Mouse (Mus musculus): ENCODE results near the gene Ocln. TPM values are rescaled to one million over a fixed set of nuclear protein-coding genes. Genes with fewer than 3 reads are reported as not detected.
"Not testable (repeated sequence)": the region's sequence is repeated elsewhere in the genome, so short reads cannot be mapped to it uniquely, and the experiment has no call there.

The Ocln gene
- polyA plus RNA-seq, 1 experiment: 14.6 TPM

GRCm38 (mm10) chr13:100461336-100461735 lies 91.2 kb downstream of the Ocln start:
- no peak overlapping the region for H3K27ac ChIP-seq (ENCODE audit: insufficient read depth, low read length)
- H3K27me3 ChIP-seq (ENCODE audit: control insufficient read depth, insufficient read depth, low read length, poor library complexity, severe bottlenecking): no peaks in the 10 kb centered on the region
- peaks cover 4% of the 10 kb centered on the region; the same call in 1 of the 2 replicates for H3K36me3 ChIP-seq (ENCODE audit: control insufficient read depth, insufficient read depth, low read length, poor library complexity, severe bottlenecking)
- no peak overlapping the region for H3K9ac ChIP-seq (ENCODE audit: low read depth, poor library complexity, severe bottlenecking)
- H3K9me3 ChIP-seq (replicated peaks; ENCODE audit: control insufficient read depth, insufficient read depth, low read length, poor library complexity, severe bottlenecking): no peaks in the 10 kb centered on the region
- H3K4me1 ChIP-seq (ENCODE audit: control insufficient read depth, insufficient read depth, low read length): peaks cover 3% of the 10 kb centered on the region
- TF ChIP-seq EP300 (IDR thresholded peaks at IDR 0.05; ENCODE audit: insufficient read depth, low read depth, low read length): no peak
- TF ChIP-seq POLR2A (IDR thresholded peaks at IDR 0.05; ENCODE audit: insufficient read depth, low read length): no peak
- no peak for TF ChIP-seq CTCF (IDR thresholded peaks at IDR 0.05; ENCODE audit: low read depth, low read length)
- H3K4me3 ChIP-seq (ENCODE audit: low read depth, low read length): no peak overlapping the region

GRCm38 (mm10) chr13:100452415-100453127 lies 99.9 kb downstream of the Ocln start, which contains the start of gene Naip1:
TSS of gene Naip1 (minus strand) at chr13:100452869.
- H3K27me3 ChIP-seq (ENCODE audit: control insufficient read depth, insufficient read depth, low read length, poor library complexity, severe bottlenecking); H3K36me3 ChIP-seq (ENCODE audit: control insufficient read depth, insufficient read depth, low read length, poor library complexity, severe bottlenecking); H3K27ac ChIP-seq (ENCODE audit: insufficient read depth, low read length); H3K4me3 ChIP-seq (ENCODE audit: low read depth, low read length); H3K9me3 ChIP-seq (replicated peaks; ENCODE audit: control insufficient read depth, insufficient read depth, low read length, poor library complexity, severe bottlenecking); H3K9ac ChIP-seq (ENCODE audit: low read depth, poor library complexity, severe bottlenecking); H3K4me1 ChIP-seq (ENCODE audit: control insufficient read depth, insufficient read depth, low read length): not testable (repeated sequence)

GRCm38 (mm10) chr13:100449495-100449894 lies 103.0 kb downstream of the Ocln start:
- Histone ChIP-seq H3K9me3 (replicated peaks; ENCODE audit: control insufficient read depth, insufficient read depth, low read length, poor library complexity, severe bottlenecking) (no peaks in the 10 kb centered on the region), H3K27ac (ENCODE audit: insufficient read depth, low read length) (no peak overlapping the region), H3K4me3 (ENCODE audit: low read depth, low read length) (no peak overlapping the region), H3K4me1 (ENCODE audit: control insufficient read depth, insufficient read depth, low read length) (no peaks in the 10 kb centered on the region), H3K9ac (ENCODE audit: low read depth, poor library complexity, severe bottlenecking) (no peak overlapping the region), H3K27me3 (ENCODE audit: control insufficient read depth, insufficient read depth, low read length, poor library complexity, severe bottlenecking) (no peaks in the 10 kb centered on the region), H3K36me3 (ENCODE audit: control insufficient read depth, insufficient read depth, low read length, poor library complexity, severe bottlenecking) (no peaks in the 10 kb centered on the region)
- TF ChIP-seq EP300 (IDR thresholded peaks at IDR 0.05; ENCODE audit: insufficient read depth, low read depth, low read length) (no peak), POLR2A (IDR thresholded peaks at IDR 0.05; ENCODE audit: insufficient read depth, low read length) (no peak), CTCF (IDR thresholded peaks at IDR 0.05; ENCODE audit: low read depth, low read length) (no peak)

Other genes with a start within 250 kb of the Ocln start
- gene Naip6, start 235.0 kb downstream of the Ocln start, polyA plus RNA-seq (2011; ENCODE audit: insufficient read depth, insufficient read length, low read depth, missing spikeins): 0.35 and 0.39 TPM in 2 replicates
- gene Naip1, start 99.8 kb downstream of the Ocln start, polyA plus RNA-seq (2011; ENCODE audit: insufficient read depth, insufficient read length, low read depth, missing spikeins): not detected in 2 replicates
- 107 and 118 TPM in 2 replicates for gene Gtf2h2, start 60.1 kb downstream of the Ocln start, polyA plus RNA-seq (2011; ENCODE audit: insufficient read depth, insufficient read length, low read depth, missing spikeins)
- 14.2 and 17.2 TPM in 2 replicates for gene Marveld2, start 64.3 kb upstream of the Ocln start, polyA plus RNA-seq (2011; ENCODE audit: insufficient read depth, insufficient read length, low read depth, missing spikeins)
- 200 and 203 TPM in 2 replicates for gene Ak6, start 98.3 kb upstream of the Ocln start, polyA plus RNA-seq (2011; ENCODE audit: insufficient read depth, insufficient read length, low read depth, missing spikeins)
- 39.7 TPM in 2 replicates for gene Rad17, start 98.3 kb upstream of the Ocln start, polyA plus RNA-seq (2011; ENCODE audit: insufficient read depth, insufficient read length, low read depth, missing spikeins)
- gene Taf9, start 98.9 kb upstream of the Ocln start, polyA plus RNA-seq (2011; ENCODE audit: insufficient read depth, insufficient read length, low read depth, missing spikeins): 13.2 and 17.4 TPM in 2 replicates
- 3.6 and 3.8 TPM in 2 replicates for gene Ccdc125, start 117.0 kb upstream of the Ocln start, polyA plus RNA-seq (2011; ENCODE audit: insufficient read depth, insufficient read length, low read depth, missing spikeins)
- gene Cdk7, start 178.2 kb upstream of the Ocln start, polyA plus RNA-seq (2011; ENCODE audit: insufficient read depth, insufficient read length, low read depth, missing spikeins): 93.2 and 102 TPM in 2 replicates
- gene Mrps36, start 191.9 kb upstream of the Ocln start, polyA plus RNA-seq (2011; ENCODE audit: insufficient read depth, insufficient read length, low read depth, missing spikeins): 108 and 110 TPM in 2 replicates
- gene Cenph, start 223.2 kb upstream of the Ocln start, polyA plus RNA-seq (2011; ENCODE audit: insufficient read depth, insufficient read length, low read depth, missing spikeins): 52.4 and 58.8 TPM in 2 replicates
- gene Ccnb1, start 233.9 kb upstream of the Ocln start, polyA plus RNA-seq (2011; ENCODE audit: insufficient read depth, insufficient read length, low read depth, missing spikeins): 632 and 669 TPM in 2 replicates